Mouse (Mus musculus): Measurements from ENCODE around the gene Tmod4. TPM values are rescaled to one million over a fixed set of nuclear protein-coding genes. Genes with fewer than 3 reads are reported as not detected.

The Tmod4 gene
- polyA plus RNA-seq, 1 experiment from 2014 or later = 2.2 TPM

DNA sequence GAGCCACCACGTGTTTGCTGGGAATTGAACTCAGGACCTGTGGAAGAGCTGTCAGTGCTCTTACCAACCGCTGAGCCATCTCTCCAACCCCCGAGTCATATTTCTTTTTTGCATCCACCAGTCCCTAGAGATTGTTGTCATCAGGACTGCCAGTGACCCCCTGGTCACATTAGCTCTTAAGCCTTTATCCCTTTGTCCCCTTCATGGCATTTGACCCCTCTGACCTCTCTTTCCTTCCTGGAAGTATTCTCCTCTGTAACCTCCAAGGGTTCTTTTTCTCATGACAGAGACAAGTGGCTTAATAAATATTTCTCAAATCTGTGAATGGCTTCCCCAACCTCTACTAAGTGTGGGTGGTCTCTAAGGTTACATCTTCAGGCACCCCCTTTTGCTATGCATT lies 23.6 kb downstream of the Tmod4 start:
- Histone ChIP-seq H3K4me2 (ENCODE audit: low read length) (no peak overlapping the region), H3K4me1 (ENCODE audit: control insufficient read depth in 2 of 2, insufficient read depth in 2 of 2, low read length in 2 of 2) (no peaks in the 10 kb centered on the region), H3K36me3 (ENCODE audit: control insufficient read depth, insufficient read depth, low read length) (no peaks in the 10 kb centered on the region), H3K9ac (ENCODE audit: low read length) (no peak overlapping the region), H3K9me3 (ENCODE audit: control insufficient read depth, low read length) (no peaks in the 10 kb centered on the region), H3K4me3 (ENCODE audit: control insufficient read depth in 1 of 2, insufficient read depth in 1 of 2, low read depth in 1 of 2, low read length in 2 of 2) (no peak overlapping the region), H3K27me3 (ENCODE audit: control insufficient read depth, insufficient read depth, low read length) (no peaks in the 10 kb centered on the region), H3K27ac (replicated peaks in 1 of 2; ENCODE audit: control insufficient read depth in 1 of 2, insufficient read depth in 1 of 2, low read depth in 2 of 2, low read length in 2 of 2) (no peak overlapping the region)
- 61% methylated on average over 3 of the region's 3 CpGs for WGBS
- no peak for ATAC-seq (ENCODE audit: insufficient number of reproducible peaks, insufficient read depth, low FRiP score, low read depth)

DNA sequence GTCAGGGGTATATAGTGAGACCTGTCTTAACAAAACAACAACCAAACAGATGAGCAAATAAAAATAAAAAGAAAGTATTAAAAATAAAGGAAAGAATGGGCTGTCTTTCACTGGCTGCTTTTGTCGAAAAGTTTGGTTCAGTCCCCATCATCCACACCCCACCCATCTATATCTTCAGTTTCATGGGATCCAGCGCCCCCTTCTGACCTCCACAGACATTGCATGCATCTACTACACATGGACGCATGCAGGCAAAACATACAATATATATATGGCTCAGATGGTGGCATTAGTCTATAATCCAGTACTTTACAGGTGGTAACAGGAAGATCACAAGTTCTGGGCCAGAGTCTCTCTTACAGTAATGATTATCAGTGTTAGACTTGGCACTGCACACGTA lies 29.6 kb downstream of the Tmod4 start:
- Histone ChIP-seq H3K36me3 (ENCODE audit: control insufficient read depth, insufficient read depth, low read length) (no peaks in the 10 kb centered on the region), H3K27me3 (ENCODE audit: control insufficient read depth, insufficient read depth, low read length) (no peaks in the 10 kb centered on the region), H3K27ac (replicated peaks in 1 of 2; ENCODE audit: control insufficient read depth in 1 of 2, insufficient read depth in 1 of 2, low read depth in 2 of 2, low read length in 2 of 2) (no peak overlapping the region), H3K4me2 (ENCODE audit: low read length) (no peak overlapping the region), H3K4me3 (ENCODE audit: control insufficient read depth in 1 of 2, insufficient read depth in 1 of 2, low read depth in 1 of 2, low read length in 2 of 2) (no peak overlapping the region), H3K9ac (ENCODE audit: low read length) (no peak overlapping the region), H3K4me1 (ENCODE audit: control insufficient read depth in 2 of 2, insufficient read depth in 2 of 2, low read length in 2 of 2) (no peaks in the 10 kb centered on the region), H3K9me3 (ENCODE audit: control insufficient read depth, low read length) (no peaks in the 10 kb centered on the region)
- 59% methylated on average over 4 of the region's 4 CpGs for WGBS
- no peak for ATAC-seq (ENCODE audit: insufficient number of reproducible peaks, insufficient read depth, low FRiP score, low read depth)

GRCm38 (mm10) chr3:95159511-95159986 lies 35.3 kb downstream of the Tmod4 start:
- peak overlapping the region; percentile 98 for H3K4me2 ChIP-seq (ENCODE audit: low read length)
- no peaks in the 10 kb centered on the region for H3K9me3 ChIP-seq (ENCODE audit: control insufficient read depth, low read length)
- no peak overlapping the region for H3K27ac ChIP-seq (replicated peaks in 1 of 2; ENCODE audit: control insufficient read depth in 1 of 2, insufficient read depth in 1 of 2, low read depth in 2 of 2, low read length in 2 of 2)
- peak overlapping the region; percentile 62 for H3K9ac ChIP-seq (ENCODE audit: low read length)
- 17% methylated on average over 8 of the region's 8 CpGs for WGBS
- peaks cover 19 to 36% of the 10 kb centered on the region in 2 experiments for H3K4me1 ChIP-seq (ENCODE audit: control insufficient read depth in 2 of 2, insufficient read depth in 2 of 2, low read length in 2 of 2)
- H3K4me3 ChIP-seq (ENCODE audit: control insufficient read depth in 1 of 2, insufficient read depth in 1 of 2, low read depth in 1 of 2, low read length in 2 of 2) = peak overlapping the region; percentile 78 to 85
- H3K36me3 ChIP-seq (ENCODE audit: control insufficient read depth, insufficient read depth, low read length) = no peaks in the 10 kb centered on the region
- H3K27me3 ChIP-seq (ENCODE audit: control insufficient read depth, insufficient read depth, low read length) = no peaks in the 10 kb centered on the region; the same call in 1 of the 2 replicates
- no peak for ATAC-seq (ENCODE audit: insufficient number of reproducible peaks, insufficient read depth, low FRiP score, low read depth)

- ATAC-seq (ENCODE audit: insufficient number of reproducible peaks, insufficient read depth, low FRiP score, low read depth) = peak; percentile 94
- peaks cover 20 to 39% of the 10 kb centered on the region in 2 experiments for H3K4me1 ChIP-seq (ENCODE audit: control insufficient read depth in 2 of 2, insufficient read depth in 2 of 2, low read length in 2 of 2)
- no peaks in the 10 kb centered on the region; the same call in 1 of the 2 replicates for H3K27me3 ChIP-seq (ENCODE audit: control insufficient read depth, insufficient read depth, low read length)
- no peak within 1 kb of the TSS for H3K27ac ChIP-seq (replicated peaks in 1 of 2; ENCODE audit: control insufficient read depth in 1 of 2, insufficient read depth in 1 of 2, low read depth in 2 of 2, low read length in 2 of 2)
- H3K4me3 ChIP-seq (ENCODE audit: control insufficient read depth in 1 of 2, insufficient read depth in 1 of 2, low read depth in 1 of 2, low read length in 2 of 2) = peak within 1 kb of the TSS; percentile 78 to 85
- no peaks in the 10 kb centered on the region for H3K9me3 ChIP-seq (ENCODE audit: control insufficient read depth, low read length)
- H3K9ac ChIP-seq (ENCODE audit: low read length) = peak within 1 kb of the TSS; percentile 80
- H3K36me3 ChIP-seq (ENCODE audit: control insufficient read depth, insufficient read depth, low read length) = no peaks in the 10 kb centered on the region
- peak within 1 kb of the TSS; percentile 98 for H3K4me2 ChIP-seq (ENCODE audit: low read length)
- under 1% methylated on average over 64 of the region's 66 CpGs for WGBS
These were observed 36.0 kb downstream of the Tmod4 start, which contains the start of gene Sema6c for GRCm38 (mm10) chr3:95159987-95160963. Gene Sema6c, plus strand, starts transcription at chr3:95160457.

- peaks cover 3% of the 10 kb centered on the region; the same call in 1 of the 2 replicates for H3K36me3 ChIP-seq (ENCODE audit: control insufficient read depth, insufficient read depth, low read length)
- peak overlapping the region; percentile 80 for H3K9ac ChIP-seq (ENCODE audit: low read length)
- no peak; the same call in 1 of the 2 replicates for ATAC-seq (ENCODE audit: insufficient number of reproducible peaks, insufficient read depth, low FRiP score, low read depth)
- H3K9me3 ChIP-seq (ENCODE audit: control insufficient read depth, low read length) = no peaks in the 10 kb centered on the region
- no peaks in the 10 kb centered on the region; the same call in 1 of the 2 replicates for H3K27me3 ChIP-seq (ENCODE audit: control insufficient read depth, insufficient read depth, low read length)
- H3K27ac ChIP-seq (replicated peaks in 1 of 2; ENCODE audit: control insufficient read depth in 1 of 2, insufficient read depth in 1 of 2, low read depth in 2 of 2, low read length in 2 of 2) = no peak overlapping the region
- H3K4me2 ChIP-seq (ENCODE audit: low read length) = peak overlapping the region; percentile 98
- peaks cover 20 to 39% of the 10 kb centered on the region in 2 experiments for H3K4me1 ChIP-seq (ENCODE audit: control insufficient read depth in 2 of 2, insufficient read depth in 2 of 2, low read length in 2 of 2)
- H3K4me3 ChIP-seq (ENCODE audit: control insufficient read depth in 1 of 2, insufficient read depth in 1 of 2, low read depth in 1 of 2, low read length in 2 of 2) = peak overlapping the region; percentile 78 to 85
- 2% methylated on average over 30 of the region's 30 CpGs for WGBS
These were observed 36.8 kb downstream of the Tmod4 start for GRCm38 (mm10) chr3:95161041-95161551.

GRCm38 (mm10) chr3:95161618-95162344 lies 37.5 kb downstream of the Tmod4 start:
- no peak for ATAC-seq (ENCODE audit: insufficient number of reproducible peaks, insufficient read depth, low FRiP score, low read depth)
- WGBS = 21% methylated on average over 9 of the region's 9 CpGs
- H3K27me3 ChIP-seq (ENCODE audit: control insufficient read depth, insufficient read depth, low read length) = no peaks in the 10 kb centered on the region; the same call in 1 of the 2 replicates
- H3K9ac ChIP-seq (ENCODE audit: low read length) = peak overlapping the region; percentile 80
- H3K9me3 ChIP-seq (ENCODE audit: control insufficient read depth, low read length) = no peaks in the 10 kb centered on the region
- peaks cover 6% of the 10 kb centered on the region; the same call in 1 of the 2 replicates for H3K36me3 ChIP-seq (ENCODE audit: control insufficient read depth, insufficient read depth, low read length)
- peaks cover 20 to 39% of the 10 kb centered on the region in 2 experiments for H3K4me1 ChIP-seq (ENCODE audit: control insufficient read depth in 2 of 2, insufficient read depth in 2 of 2, low read length in 2 of 2)
- peak overlapping the region; percentile 98 for H3K4me2 ChIP-seq (ENCODE audit: low read length)
- H3K27ac ChIP-seq (replicated peaks in 1 of 2; ENCODE audit: control insufficient read depth in 1 of 2, insufficient read depth in 1 of 2, low read depth in 2 of 2, low read length in 2 of 2) = no peak overlapping the region
- peak overlapping the region; percentile 78 to 85 for H3K4me3 ChIP-seq (ENCODE audit: control insufficient read depth in 1 of 2, insufficient read depth in 1 of 2, low read depth in 1 of 2, low read length in 2 of 2)

GRCm38 (mm10) chr3:95162345-95162628 lies 38.0 kb downstream of the Tmod4 start:
- no peaks in the 10 kb centered on the region for H3K9me3 ChIP-seq (ENCODE audit: control insufficient read depth, low read length)
- H3K36me3 ChIP-seq (ENCODE audit: control insufficient read depth, insufficient read depth, low read length) = peaks cover 6% of the 10 kb centered on the region; the same call in 1 of the 2 replicates
- no peak overlapping the region for H3K4me3 ChIP-seq (ENCODE audit: control insufficient read depth in 1 of 2, insufficient read depth in 1 of 2, low read depth in 1 of 2, low read length in 2 of 2)
- WGBS = 28% methylated on average over 2 of the region's 2 CpGs
- no peak for ATAC-seq (ENCODE audit: insufficient number of reproducible peaks, insufficient read depth, low FRiP score, low read depth)
- H3K27ac ChIP-seq (replicated peaks in 1 of 2; ENCODE audit: control insufficient read depth in 1 of 2, insufficient read depth in 1 of 2, low read depth in 2 of 2, low read length in 2 of 2) = no peak overlapping the region
- H3K27me3 ChIP-seq (ENCODE audit: control insufficient read depth, insufficient read depth, low read length) = no peaks in the 10 kb centered on the region; the same call in 1 of the 2 replicates
- H3K9ac ChIP-seq (ENCODE audit: low read length) = no peak overlapping the region
- H3K4me1 ChIP-seq (ENCODE audit: control insufficient read depth in 2 of 2, insufficient read depth in 2 of 2, low read length in 2 of 2) = peaks cover 20 to 39% of the 10 kb centered on the region in 2 experiments
- H3K4me2 ChIP-seq (ENCODE audit: low read length) = peak overlapping the region; percentile 98
